Mouse (Mus musculus) skeletal muscle tissue, postnatal 0 days (tissue): ENCODE measurements around the gene Scgb2b17. TPM values are rescaled to one million over a fixed set of nuclear protein-coding genes. Genes with fewer than 3 reads are reported as not detected.

Source experiments
- polyA plus RNA-seq: library from polyadenylated mRNA; unstranded; fragments of >200 nt; fragmentation: Nextera tagmentation; extraction: Ambion mirVana; gene quantifications from 2 replicates; pipeline ENCODE4 v1.2.1, GENCODE M21; 2015

Gene Scgb2b17
- not detected in 2 replicates for polyA plus RNA-seq

DNA sequence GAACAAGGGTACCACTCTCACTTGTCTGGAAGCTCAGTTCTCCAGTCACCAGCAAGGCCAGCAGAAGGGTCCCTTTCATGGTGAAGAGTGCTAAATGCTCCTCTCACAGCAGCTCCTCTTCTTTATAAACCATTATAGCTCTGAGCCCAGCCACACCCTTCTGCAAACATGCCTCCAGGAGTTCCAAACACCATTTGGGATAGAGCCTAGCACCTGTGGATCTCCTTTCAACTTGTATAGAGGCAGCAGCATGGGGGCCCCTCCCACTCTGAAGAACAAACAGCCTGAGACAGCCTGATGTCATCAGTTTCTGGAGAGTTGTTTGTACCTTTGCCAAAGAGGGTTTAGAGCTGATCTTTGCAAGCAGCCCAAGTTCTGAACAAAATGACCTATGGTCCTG, at the start of gene Scgb2b17:
Gene Scgb2b17 (minus strand): TSS at position 101 of the 400 bp plus-strand sequence.

DNA sequence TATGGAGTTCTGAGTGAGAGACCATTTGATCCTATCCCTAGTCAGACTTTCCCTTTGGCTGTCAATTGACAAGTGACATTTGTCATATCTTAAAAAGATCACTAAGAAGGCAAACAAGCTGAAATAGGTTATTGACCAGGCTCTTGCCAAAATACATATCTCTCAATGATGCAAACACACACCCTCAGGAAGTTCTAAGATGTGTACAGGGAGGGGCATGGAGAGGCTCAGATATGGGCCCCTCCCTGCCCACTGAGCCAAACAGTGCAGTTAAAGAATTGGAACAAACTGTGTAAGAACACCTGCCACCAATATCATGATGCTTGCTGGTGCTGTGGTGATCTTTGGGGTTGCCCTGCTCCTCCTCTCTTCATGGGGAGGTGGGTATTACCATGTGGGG, 6.8 kb upstream of the Scgb2b17 start, which contains the start of gene Scgb1b17:
Gene Scgb1b17 (plus strand): TSS at position 301 of the 400 bp plus-strand sequence.

Other genes starting within 250 kb of the Scgb2b17 start
- gene Scgb2b15, start 226.9 kb downstream of the Scgb2b17 start, polyA plus RNA-seq = not detected in 2 replicates
- gene Scgb1b15, start 220.0 kb downstream of the Scgb2b17 start, polyA plus RNA-seq = not detected in 2 replicates
- gene Scgb1b17, start 6.9 kb upstream of the Scgb2b17 start, polyA plus RNA-seq = not detected in 2 replicates
- not detected in 2 replicates for gene Scgb2b18, start 117.3 kb upstream of the Scgb2b17 start, polyA plus RNA-seq
- gene Scgb1b18, start 129.0 kb upstream of the Scgb2b17 start, polyA plus RNA-seq = not detected in 2 replicates
- gene Scgb2b19, start 223.8 kb upstream of the Scgb2b17 start, polyA plus RNA-seq = not detected in 2 replicates
- not detected in 2 replicates for gene Scgb1b19, start 230.7 kb upstream of the Scgb2b17 start, polyA plus RNA-seq